ENCODE assay signal across 10 mouse cellular contexts in genomic region chr9:111273958-111274357, GRCm38 (mm10). TPM values are rescaled to one million over a fixed set of nuclear protein-coding genes. Genes with fewer than 3 reads are reported as not detected.
DNase-seq lines count a peak whose midpoint lies in the region; ATAC-seq and TF ChIP-seq lines count a peak whose summit lies in the region.
"Had no signal": no experiment of that assay in that cellular context is flagged by ENCODE, and none has a peak within 500 bp of the region (broad histone marks: within the 10 kb centered on the region; RNA-seq: fewer than 3 reads in every experiment).

No protein-coding gene starts in this region.

- H3K4me2 ChIP-seq in heart, embryonic 13.5 days = peak overlapping the region; percentile 89
- peak overlapping the region; percentile 87 for H3K4me2 ChIP-seq in hindbrain, embryonic 14.5 days (replicated peaks)
- H3K4me2 ChIP-seq in midbrain, embryonic 11.5 days = peak overlapping the region; percentile 80

- ATAC-seq in heart, embryonic 13.5 days (ENCODE audit: extremely low read depth, insufficient number of reproducible peaks, low FRiP score, low TSS enrichment) = no peak
- no peak for ATAC-seq in G1E (ENCODE audit: extremely low read depth, insufficient number of reproducible peaks, low FRiP score, poor library complexity, severe bottlenecking)
- no peak for ATAC-seq in hindbrain, embryonic 14.5 days (ENCODE audit: low FRiP score)
- no peak for ATAC-seq in midbrain, embryonic 11.5 days (ENCODE audit: low FRiP score)

- H3K27me3 ChIP-seq in heart, embryonic 13.5 days (replicated peaks) = no peaks in the 10 kb centered on the region
- H3K27me3 ChIP-seq in G1E (ENCODE audit: insufficient read depth, low read length) = no peaks in the 10 kb centered on the region
- H3K27me3 ChIP-seq in hindbrain, embryonic 14.5 days (ENCODE audit: control insufficient read depth, insufficient read depth, low read length) = no peaks in the 10 kb centered on the region
- no peaks in the 10 kb centered on the region for H3K27me3 ChIP-seq in midbrain, embryonic 11.5 days (ENCODE audit: control insufficient read depth, insufficient read depth, low read length)

- peak overlapping the region; percentile 82 for H3K4me3 ChIP-seq in heart, embryonic 13.5 days
- H3K4me3 ChIP-seq in G1E (ENCODE audit: low read depth, low read length) = peak overlapping the region; percentile 81; the same call in 1 of the 2 replicates
- H3K4me3 ChIP-seq in hindbrain, embryonic 14.5 days (replicated peaks; ENCODE audit: low read length) = peak overlapping the region; percentile 83
- no peak overlapping the region for H3K4me3 ChIP-seq in midbrain, embryonic 11.5 days (ENCODE audit: low read depth, low read length)

- H3K4me1 ChIP-seq in heart, embryonic 13.5 days = peaks cover 56% of the 10 kb centered on the region
- peaks cover 36% of the 10 kb centered on the region for H3K4me1 ChIP-seq in G1E (ENCODE audit: insufficient read depth, low read depth, low read length)
- H3K4me1 ChIP-seq in hindbrain, embryonic 14.5 days (replicated peaks; ENCODE audit: control insufficient read depth, insufficient read depth, low read length) = peaks cover 51% of the 10 kb centered on the region
- peaks cover 33% of the 10 kb centered on the region for H3K4me1 ChIP-seq in midbrain, embryonic 11.5 days (ENCODE audit: control insufficient read depth, insufficient read depth, low read length)

- H3K27ac ChIP-seq in heart, embryonic 13.5 days (replicated peaks) = no peak overlapping the region
- no peak overlapping the region for H3K27ac ChIP-seq in hindbrain, embryonic 14.5 days
- no peak overlapping the region for H3K27ac ChIP-seq in midbrain, embryonic 11.5 days (ENCODE audit: low read depth, low read length)

- H3K36me3 ChIP-seq in heart, embryonic 13.5 days = peaks cover 51% of the 10 kb centered on the region
- peaks cover 40% of the 10 kb centered on the region for H3K36me3 ChIP-seq in G1E (replicated peaks)
- H3K36me3 ChIP-seq in hindbrain, embryonic 14.5 days (replicated peaks; ENCODE audit: control insufficient read depth, insufficient read depth) = peaks cover 45% of the 10 kb centered on the region
- no peaks in the 10 kb centered on the region for H3K36me3 ChIP-seq in midbrain, embryonic 11.5 days (ENCODE audit: control insufficient read depth, insufficient read depth, low read length)

- H3K9me3 ChIP-seq in heart, embryonic 13.5 days = no peaks in the 10 kb centered on the region
- no peaks in the 10 kb centered on the region for H3K9me3 ChIP-seq in G1E (replicated peaks)
- H3K9me3 ChIP-seq in hindbrain, embryonic 14.5 days (ENCODE audit: control insufficient read depth, low read length) = no peaks in the 10 kb centered on the region
- no peaks in the 10 kb centered on the region for H3K9me3 ChIP-seq in midbrain, embryonic 11.5 days (ENCODE audit: control insufficient read depth, low read length)

- no peak for DNase-seq in heart, postnatal 10 days
- no peak for DNase-seq in G1E (ENCODE audit: low spot score)
- DNase-seq in hindbrain, embryonic 14.5 days (ENCODE audit: low spot score) = no peak
- DNase-seq in midbrain, embryonic 11.5 days (ENCODE audit: low spot score, missing footprints) = no peak
- no peak for DNase-seq in spleen, adult 18-20 months
- no peak for DNase-seq in thymus, postnatal 25 days
- DNase-seq in urinary bladder, postnatal 10 days (ENCODE audit: low spot score) = no peak
- DNase-seq: cerebellum, adult 9-10 months; thymus, postnatal 4 days had no signal

- no peak for TF ChIP-seq CTCF in G1E (IDR thresholded peaks at IDR 0.05; ENCODE audit: low read depth, low read length)

- intact Hi-C loops in heart, postnatal 10 days (cut with DNase I) = no loop called here

- WGBS in heart, embryonic 13.5 days = 68% methylated on average over 1 of the region's 1 CpGs
- 85% methylated on average over 1 of the region's 1 CpGs for WGBS in hindbrain, embryonic 14.5 days
- 89% methylated on average over 1 of the region's 1 CpGs for WGBS in midbrain, embryonic 11.5 days

- H3K9ac ChIP-seq in heart, embryonic 13.5 days = peak overlapping the region; percentile 95; the same call in 1 of the 2 replicates
- H3K9ac ChIP-seq in hindbrain, embryonic 14.5 days = 0 out of 2 replicates have a peak overlapping the region, but pooled peaks have one; percentile 25
- no peak overlapping the region for H3K9ac ChIP-seq in midbrain, embryonic 11.5 days (ENCODE audit: low read length)

RNA-seq across cellular contexts. Expression of gene Epm2aip1, which starts 2.2 kb away (rescaled TPM):
- polyA plus RNA-seq in heart, embryonic 13.5 days (2015; fragmentation: Nextera tagmentation; extraction: Ambion mirVana) = 17.3 and 17.6 TPM in 2 replicates
- 10 to 100 TPM; 31.1 to 34.0 TPM for total RNA-seq in heart, postnatal 10 days (2021)
- total RNA-seq in G1E (2014; fragmentation: Nextera tagmentation) (64.7 and 67.6 TPM in 2 replicates), G1E (2017) (19.6 and 29.1 TPM in 2 replicates)
- polyA plus RNA-seq in G1E (2012) = 3.3 and 3.4 TPM in 2 replicates
- 81.3 and 98.0 TPM in 2 replicates for polyA plus RNA-seq in hindbrain, embryonic 14.5 days (2014; fragmentation: Nextera tagmentation; extraction: Ambion mirVana)
- 42.3 and 50.4 TPM in 2 replicates for polyA plus RNA-seq in midbrain, embryonic 11.5 days (2014; fragmentation: Nextera tagmentation; extraction: Ambion mirVana)

RNA-seq across cellular contexts. Expression of gene Mlh1, which starts 2.4 kb away (rescaled TPM):
- 33.3 and 35.2 TPM in 2 replicates for polyA plus RNA-seq in heart, embryonic 13.5 days (2015; fragmentation: Nextera tagmentation; extraction: Ambion mirVana)
- total RNA-seq in heart, postnatal 10 days (2021) = 10 to 100 TPM; 15.2 to 17.2 TPM
- 55.2 and 56.1 TPM in 2 replicates for total RNA-seq in G1E (2014; fragmentation: Nextera tagmentation)
- 32.3 and 32.4 TPM in 2 replicates for total RNA-seq in G1E (2017)
- 5.3 and 6.1 TPM in 2 replicates for polyA plus RNA-seq in G1E (2012)
- polyA plus RNA-seq in hindbrain, embryonic 14.5 days (2014; fragmentation: Nextera tagmentation; extraction: Ambion mirVana) = 27.0 and 27.4 TPM in 2 replicates
- polyA plus RNA-seq in midbrain, embryonic 11.5 days (2014; fragmentation: Nextera tagmentation; extraction: Ambion mirVana) = 53.3 and 55.4 TPM in 2 replicates

RNA-seq across cellular contexts. Expression of gene Trank1, which starts 37.6 kb away (rescaled TPM):
- polyA plus RNA-seq in heart, embryonic 13.5 days (2015; fragmentation: Nextera tagmentation; extraction: Ambion mirVana) = 0.06 and 0.24 TPM in 2 replicates
- total RNA-seq in heart, postnatal 10 days (2021) = under 1 TPM; 0.02 TPM
- not detected in 2 replicates for total RNA-seq in G1E (2014; fragmentation: Nextera tagmentation)
- 0.05 and 0.12 TPM in 2 replicates for total RNA-seq in G1E (2017)
- polyA plus RNA-seq in G1E (2012) = not detected in 2 replicates
- 12.6 and 15.6 TPM in 2 replicates for polyA plus RNA-seq in hindbrain, embryonic 14.5 days (2014; fragmentation: Nextera tagmentation; extraction: Ambion mirVana)
- polyA plus RNA-seq in midbrain, embryonic 11.5 days (2014; fragmentation: Nextera tagmentation; extraction: Ambion mirVana) = 0.26 and 0.37 TPM in 2 replicates
